Mouse (Mus musculus): ENCODE measurements at regions not wholly inside any gene's neighbourhood (a gene's known extent, or its start where the extent isn't known, plus 50 kb on each side); places are given as distances from the start of the nearest gene placed in this dataset.
"Not testable (repeated sequence)": the region's sequence is repeated elsewhere in the genome, so short reads cannot be mapped to it uniquely, and the experiment has no call there.

DNA sequence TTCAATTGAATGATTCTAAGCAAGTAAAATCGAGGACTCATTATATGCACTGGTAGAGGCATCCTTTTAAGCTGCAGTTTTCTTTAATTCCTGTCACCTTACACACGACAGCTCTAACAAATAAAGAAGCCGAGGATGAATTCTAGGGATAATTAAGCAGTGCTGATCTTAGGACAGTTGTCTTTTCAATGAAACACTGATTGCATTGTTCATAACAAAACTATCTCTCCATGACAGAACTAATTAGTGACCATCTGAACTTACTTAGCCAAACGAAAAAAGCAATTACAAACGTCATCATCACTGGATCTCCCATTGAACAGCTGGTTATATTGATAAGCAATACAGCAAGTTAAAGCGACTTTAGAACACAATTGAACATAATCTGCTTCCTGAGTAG lies 1579.7 kb upstream of the G6pd2 start:
- WGBS: 56% methylated on average over 6 of the region's 6 CpGs
- H3K36me3 ChIP-seq (ENCODE audit: control insufficient read depth, insufficient read depth): no peaks in the 10 kb centered on the region
- H3K27me3 ChIP-seq (ENCODE audit: control insufficient read depth, insufficient read depth, low read length): no peaks in the 10 kb centered on the region
- no peak overlapping the region for H3K27ac ChIP-seq (ENCODE audit: low read length)
- no peaks in the 10 kb centered on the region for H3K9me3 ChIP-seq (replicated peaks; ENCODE audit: control insufficient read depth, low read length)
- no peak overlapping the region for H3K4me2 ChIP-seq (ENCODE audit: low read depth, low read length)
- no peak overlapping the region for H3K9ac ChIP-seq (ENCODE audit: low read length)
- no peaks in the 10 kb centered on the region for H3K4me1 ChIP-seq (ENCODE audit: control insufficient read depth, insufficient read depth, low read length)
- no peak for ATAC-seq (replicated peaks; ENCODE audit: extremely low read depth, insufficient read depth, low FRiP score)
- no peak overlapping the region for H3K4me3 ChIP-seq (ENCODE audit: low read length)

DNA sequence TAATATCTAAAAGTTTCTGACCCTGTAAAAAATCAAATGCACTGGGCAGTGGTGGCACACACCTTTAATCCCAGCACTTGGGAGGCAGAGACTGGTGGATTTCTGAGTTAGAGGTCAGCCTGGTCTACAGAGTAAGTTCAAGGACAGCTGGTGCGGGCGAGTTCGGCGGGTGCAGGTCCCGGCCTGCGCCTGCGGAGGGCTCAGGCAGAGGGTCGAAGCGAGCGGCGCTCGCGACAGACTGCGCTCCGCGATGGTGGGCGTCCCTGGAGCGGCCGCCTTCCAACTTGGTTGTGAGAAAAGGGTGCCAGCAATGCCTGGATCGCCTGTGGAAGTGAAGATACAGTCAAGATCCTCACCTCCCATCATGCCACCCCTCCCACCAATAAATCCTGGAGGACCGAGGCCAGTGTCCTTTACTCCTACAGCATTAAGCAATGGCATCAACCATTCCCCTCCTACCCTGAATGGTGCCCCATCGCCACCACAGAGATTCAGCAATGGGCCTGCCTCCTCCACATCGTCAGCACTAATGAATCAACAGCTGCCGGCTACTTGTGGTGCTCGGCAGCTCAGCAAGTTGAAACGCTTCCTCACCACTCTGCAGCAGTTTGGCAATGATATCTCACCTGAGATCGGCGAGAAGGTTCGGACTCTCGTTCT lies 1577.3 kb upstream of the G6pd2 start:
- H3K9me3 ChIP-seq (replicated peaks; ENCODE audit: control insufficient read depth, low read length); H3K4me1 ChIP-seq (ENCODE audit: control insufficient read depth, insufficient read depth, low read length); H3K27ac ChIP-seq (ENCODE audit: low read length); H3K9ac ChIP-seq (ENCODE audit: low read length); H3K36me3 ChIP-seq (ENCODE audit: control insufficient read depth, insufficient read depth); H3K4me3 ChIP-seq (ENCODE audit: low read length); H3K27me3 ChIP-seq (ENCODE audit: control insufficient read depth, insufficient read depth, low read length): not testable (repeated sequence)
- WGBS: 9% methylated on average over 30 of the region's 30 CpGs
- peak overlapping the region; percentile 41; the same call in 1 of the 2 replicates for H3K4me2 ChIP-seq (ENCODE audit: low read depth, low read length)
- ATAC-seq (replicated peaks; ENCODE audit: extremely low read depth, insufficient read depth, low FRiP score): 0 out of 2 replicates have a peak, but pooled peaks have one; percentile 49

DNA sequence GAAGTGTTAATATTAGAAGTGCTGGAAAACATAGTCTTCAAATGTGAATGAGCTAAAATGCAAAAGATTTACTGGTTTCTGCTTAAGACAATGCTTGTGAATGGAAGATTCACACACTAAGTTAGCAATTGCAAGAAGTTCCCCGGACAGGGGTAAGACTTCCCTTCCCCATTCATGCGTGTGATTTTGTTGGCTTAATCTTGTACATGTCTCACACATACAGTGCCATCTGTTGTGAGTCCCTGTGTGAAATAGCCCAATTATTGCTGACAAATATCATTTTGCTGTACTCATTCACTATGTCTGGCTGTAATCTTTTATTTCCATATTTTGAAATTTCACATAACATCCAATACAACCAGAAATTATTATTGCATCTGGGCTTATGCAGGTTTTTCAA lies 1564.4 kb upstream of the G6pd2 start:
- no peaks in the 10 kb centered on the region for H3K36me3 ChIP-seq (ENCODE audit: control insufficient read depth, insufficient read depth)
- ATAC-seq (replicated peaks; ENCODE audit: extremely low read depth, insufficient read depth, low FRiP score): no peak
- H3K27me3 ChIP-seq (ENCODE audit: control insufficient read depth, insufficient read depth, low read length): no peaks in the 10 kb centered on the region
- H3K4me1 ChIP-seq (ENCODE audit: control insufficient read depth, insufficient read depth, low read length): no peaks in the 10 kb centered on the region
- H3K4me2 ChIP-seq (ENCODE audit: low read depth, low read length): no peak overlapping the region
- WGBS: 86% methylated on average over 2 of the region's 2 CpGs
- no peak overlapping the region for H3K4me3 ChIP-seq (ENCODE audit: low read length)
- no peak overlapping the region for H3K9ac ChIP-seq (ENCODE audit: low read length)
- no peak overlapping the region for H3K27ac ChIP-seq (ENCODE audit: low read length)
- no peaks in the 10 kb centered on the region for H3K9me3 ChIP-seq (replicated peaks; ENCODE audit: control insufficient read depth, low read length)

DNA sequence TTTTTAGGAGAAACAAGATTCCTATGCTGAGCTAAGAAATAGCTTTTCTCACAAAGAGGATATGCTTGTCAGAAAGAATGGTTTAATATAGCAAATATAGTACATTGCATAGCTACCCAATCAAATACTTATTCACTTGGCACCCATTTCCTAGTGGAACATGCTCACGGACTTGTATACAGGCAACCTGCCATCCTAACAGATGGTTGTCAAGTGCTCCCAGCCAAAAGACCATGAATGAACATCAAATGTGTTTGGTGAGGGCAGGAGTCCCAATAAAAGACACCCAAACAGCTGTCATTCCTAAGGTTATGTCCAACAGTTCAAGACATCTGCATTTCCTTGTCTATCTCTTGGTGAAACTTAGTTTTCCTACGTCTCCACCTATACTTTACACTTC lies 1531.9 kb upstream of the G6pd2 start:
- Histone ChIP-seq H3K9ac (ENCODE audit: low read length) (no peak overlapping the region), H3K4me1 (ENCODE audit: control insufficient read depth, insufficient read depth, low read length) (no peaks in the 10 kb centered on the region), H3K27ac (ENCODE audit: low read length) (no peak overlapping the region), H3K9me3 (replicated peaks; ENCODE audit: control insufficient read depth, low read length) (no peaks in the 10 kb centered on the region), H3K4me2 (ENCODE audit: low read depth, low read length) (no peak overlapping the region), H3K36me3 (ENCODE audit: control insufficient read depth, insufficient read depth) (no peaks in the 10 kb centered on the region), H3K27me3 (ENCODE audit: control insufficient read depth, insufficient read depth, low read length) (no peaks in the 10 kb centered on the region), H3K4me3 (ENCODE audit: low read length) (no peak overlapping the region)
- ATAC-seq (replicated peaks; ENCODE audit: extremely low read depth, insufficient read depth, low FRiP score): no peak
- WGBS: 88% methylated on average over 2 of the region's 2 CpGs
